Mouse (Mus musculus) megakaryocyte, embryonic 14.5 days (primary cell): ENCODE measurements around the gene Akr7a5.

Experiments
- FLI1 ChIP-seq: IDR thresholded peaks from 2 replicates; pipeline ENCODE4 v1.6.1; 2012; ENCODE audit warnings: low read length, inconsistent platforms, mixed read lengths
- GATA1 ChIP-seq: IDR thresholded peaks from 3 replicates; pipeline ENCODE4 v1.6.1; 2012; ENCODE audit warnings: mixed read lengths, low read length, inconsistent platforms, borderline replicate concordance

DNA sequence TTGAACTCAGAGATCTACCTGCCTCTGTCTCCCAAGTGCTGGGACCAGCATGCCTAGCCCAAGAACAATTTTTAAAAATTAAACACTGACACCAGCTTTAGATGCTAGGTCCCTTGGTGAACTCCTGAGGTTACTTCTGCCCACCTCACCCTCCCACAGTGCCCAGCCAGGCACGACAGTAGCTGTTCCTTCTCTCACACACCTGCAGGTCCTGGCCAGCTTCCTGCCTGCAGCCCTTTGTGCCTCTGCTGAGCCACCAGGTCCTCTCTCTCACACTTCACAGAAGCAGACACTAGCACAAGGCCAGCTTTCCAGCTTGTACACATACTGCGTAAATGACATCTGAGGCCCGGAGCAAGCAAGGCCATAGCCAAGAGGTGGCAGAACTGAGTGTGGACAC is 5.0 kb upstream of the Akr7a5 start:
- TF ChIP-seq GATA1, result no peak
- no peak for TF ChIP-seq FLI1
